Mouse (Mus musculus): Measurements from ENCODE around the gene Adcy1.

GRCm38 (mm10) chr11:7152371-7152770 is 89.1 kb downstream of the Adcy1 start:
- TF ChIP-seq CTCF (conservative IDR thresholded peaks at IDR 0.05; ENCODE audit: insufficient read depth, insufficient read length, low read depth, low read length) (no peak), POLR2A (IDR thresholded peaks at IDR 0.05; ENCODE audit: low read depth, low read length) (no peak)
